Mouse (Mus musculus) bone marrow macrophage, adult 2 months (primary cell): ENCODE data around the gene Ddb2.

ENCODE experiments used
- CTCF ChIP-seq: IDR thresholded peaks from 2 replicates; pipeline ENCODE4 v1.5.1; 2012; ENCODE audit warnings: low read depth, mild to moderate bottlenecking, low read length, moderate library complexity
- POLR2A ChIP-seq: IDR thresholded peaks from 2 replicates; pipeline ENCODE4 v1.6.1; 2012; ENCODE audit warnings: mild to moderate bottlenecking, low read depth, low read length, borderline replicate concordance

- TF ChIP-seq CTCF (no peak), POLR2A (peak; percentile 85)
Measured at GRCm38 (mm10) chr2:91202222-91202971, 34.4 kb downstream of the Ddb2 start, which contains the start of the genes Nr1h3 and Acp2.
